Comparison of ENCODE assay signal across 30 mouse cellular contexts in genomic region chr5:18080761-18081160, GRCm38 (mm10).
"Had no signal": no experiment of that assay in that cellular context is flagged by ENCODE, and none has a peak within 500 bp of the region (broad histone marks: within the 10 kb centered on the region; RNA-seq: fewer than 3 reads in every experiment).

No protein-coding gene starts in this region.

- H3K4me3 ChIP-seq: heart, embryonic 12.5 days; heart, embryonic 13.5 days; heart, embryonic 15.5 days; hindbrain, embryonic 10.5 days; hindbrain, embryonic 12.5 days; hindbrain, embryonic 13.5 days; hindbrain, embryonic 15.5 days; intestine, embryonic 15.5 days; kidney, embryonic 15.5 days; layer of hippocampus, adult 2 months; left cerebral cortex, adult 2 months had no signal

- DNase-seq: heart, postnatal 10 days; heart, postnatal 14 days; heart, postnatal 36 days; heart, postnatal 4 days; kidney, adult 11 months; kidney, adult 18-20 months; kidney, adult 2 months; kidney, adult 8-10 months; kidney, adult 9 months; kidney, postnatal 10 days; kidney, postnatal 14 days; kidney, postnatal 25 days; kidney, postnatal 36 days; kidney, postnatal 4 days; layer of hippocampus, adult 9-11 months; layer of hippocampus, postnatal 36 days had no signal

- H3K9ac ChIP-seq: heart, embryonic 12.5 days; heart, embryonic 13.5 days; heart, embryonic 15.5 days; hindbrain, embryonic 12.5 days; hindbrain, embryonic 13.5 days; hindbrain, embryonic 14.5 days; hindbrain, embryonic 15.5 days; intestine, embryonic 15.5 days; kidney, embryonic 15.5 days had no signal

- H3K36me3 ChIP-seq: heart, embryonic 12.5 days; heart, embryonic 13.5 days; heart, embryonic 15.5 days; hindbrain, embryonic 10.5 days; hindbrain, embryonic 12.5 days; hindbrain, embryonic 13.5 days; hindbrain, embryonic 15.5 days; intestine, embryonic 15.5 days; kidney, embryonic 15.5 days had no signal

- H3K27ac ChIP-seq: heart, embryonic 13.5 days; heart, embryonic 15.5 days; hindbrain, embryonic 10.5 days; hindbrain, embryonic 12.5 days; hindbrain, embryonic 13.5 days; hindbrain, embryonic 14.5 days; hindbrain, embryonic 15.5 days; hindbrain, postnatal 0 days; intestine, embryonic 15.5 days; kidney, embryonic 15.5 days; kidney, postnatal 0 days; layer of hippocampus, adult 2 months; left cerebral cortex, adult 2 months had no signal

- H3K4me1 ChIP-seq: heart, embryonic 12.5 days; heart, embryonic 13.5 days; heart, embryonic 15.5 days; hindbrain, embryonic 10.5 days; hindbrain, embryonic 12.5 days; hindbrain, embryonic 13.5 days; hindbrain, embryonic 15.5 days; intestine, embryonic 15.5 days; kidney, embryonic 15.5 days had no signal

- H3K9me3 ChIP-seq: heart, embryonic 12.5 days; heart, embryonic 13.5 days; heart, embryonic 15.5 days; hindbrain, embryonic 10.5 days; hindbrain, embryonic 12.5 days; hindbrain, embryonic 13.5 days; hindbrain, embryonic 15.5 days; intestine, embryonic 15.5 days; kidney, embryonic 15.5 days had no signal
